Mouse (Mus musculus) MEL (cell line): Measurements from ENCODE around the gene Ndufa11. TPM values are rescaled to one million over a fixed set of nuclear protein-coding genes. Genes with fewer than 3 reads are reported as not detected.

Experiments used
- DNase-seq: peaks from one replicate; pipeline ENCODE4 v3.0.0; 2011; ENCODE audit warnings: low read depth, low spot score
- H3K27ac ChIP-seq: 2 replicates; pipeline ENCODE4 v1.5.1; 2012; ENCODE audit warnings: low read depth, mild to moderate bottlenecking, control low read depth, low read length, moderate library complexity; ENCODE audit not compliant: control insufficient read depth
- H3K27me3 ChIP-seq, 2 experiments: fragments of 150-350 bp in 1 of 2; sonication (generic) in 1 of 2; 2 replicates each; pipeline ENCODE4 v1.6.1; 2012; ENCODE audit warnings: low read length in 2 of 2, mild to moderate bottlenecking in 2 of 2, improper control_type of control experiment in 1 of 2, moderate library complexity in 1 of 2; ENCODE audit not compliant: insufficient read depth in 2 of 2, control insufficient read depth in 1 of 2
- H3K36me3 ChIP-seq, 2 experiments: 2 replicates each; pipeline ENCODE4 v1.6.1; 2012 to 2014; ENCODE audit warnings: low read length in 2 of 2, improper control_type of control experiment in 1 of 2, inconsistent platforms in 1 of 2, mild to moderate bottlenecking in 1 of 2; ENCODE audit not compliant: insufficient read depth in 2 of 2, control insufficient read depth in 1 of 2
- H3K4me1 ChIP-seq, 2 experiments: fragments of 150-350 bp in 1 of 2; sonication (generic) in 1 of 2; 2 replicates each; pipeline ENCODE4 v1.6.1; 2012; ENCODE audit warnings: low read length in 2 of 2, improper control_type of control experiment in 1 of 2, mild to moderate bottlenecking in 1 of 2; ENCODE audit not compliant: insufficient read depth in 2 of 2, control insufficient read depth in 1 of 2
- H3K4me3 ChIP-seq, 2 experiments: fragments of 150-350 bp in 1 of 2; sonication (generic) in 1 of 2; 2 replicates each; pipeline ENCODE4 v1.5.1; 2012; ENCODE audit warnings: low read depth in 2 of 2, low read length in 2 of 2, mild to moderate bottlenecking in 2 of 2, moderate library complexity in 2 of 2, control low read depth in 1 of 2, improper control_type of control experiment in 1 of 2; ENCODE audit not compliant: control insufficient read depth in 1 of 2, insufficient read depth in 1 of 2
- H3K79me2 ChIP-seq: 2 replicates; pipeline ENCODE4 v1.6.1; 2012; ENCODE audit warnings: mild to moderate bottlenecking, low read length, moderate library complexity; ENCODE audit not compliant: control insufficient read depth, poor library complexity, insufficient read depth
- H3K9ac ChIP-seq: 2 replicates; pipeline ENCODE4 v1.6.1; 2012; ENCODE audit warnings: low read depth, mild to moderate bottlenecking, control low read depth, low read length, moderate library complexity; ENCODE audit not compliant: control insufficient read depth, poor library complexity, severe bottlenecking
- H3K9me3 ChIP-seq: fragments of 150-350 bp; sonication (generic); replicated peaks from 2 replicates; pipeline ENCODE4 v1.6.1; 2012; ENCODE audit warnings: mild to moderate bottlenecking, low read length, improper control_type of control experiment, moderate library complexity; ENCODE audit not compliant: insufficient read depth
- BHLHE40 ChIP-seq: IDR thresholded peaks from 2 replicates; pipeline ENCODE4 v1.6.1; 2012; ENCODE audit warnings: low read depth, mild to moderate bottlenecking, inconsistent platforms, low read length, improper control_type of control experiment, borderline replicate concordance
- CHD1 ChIP-seq: IDR thresholded peaks from 2 replicates; pipeline ENCODE4 v1.6.1; 2012; ENCODE audit warnings: low read depth, mild to moderate bottlenecking, inconsistent platforms, low read length, improper control_type of control experiment
- CTCF ChIP-seq, 3 experiments: IDR thresholded peaks in 2 of 3; conservative IDR thresholded peaks in 1 of 3; 2 replicates each; pipeline ENCODE4 v1.5.1; 2011 to 2012; ENCODE audit warnings: low read length in 3 of 3, low read depth in 2 of 3, mild to moderate bottlenecking in 2 of 3, improper control_type of control experiment in 1 of 3, inconsistent platforms in 1 of 3, mixed read lengths in 1 of 3, moderate library complexity in 1 of 3; ENCODE audit not compliant: control insufficient read depth in 1 of 3, insufficient read depth in 1 of 3, poor library complexity in 1 of 3, severe bottlenecking in 1 of 3
- ELF1 ChIP-seq: IDR thresholded peaks from 2 replicates; pipeline ENCODE4 v1.6.1; 2014; ENCODE audit warnings: low read depth, mild to moderate bottlenecking, inconsistent platforms, low read length, improper control_type of control experiment, moderate library complexity
- ETS1 ChIP-seq: IDR thresholded peaks from 2 replicates; pipeline ENCODE4 v1.6.1; 2012; ENCODE audit warnings: low read depth, mild to moderate bottlenecking, inconsistent platforms, low read length, improper control_type of control experiment, moderate library complexity
- GABPA ChIP-seq: IDR thresholded peaks from 2 replicates; pipeline ENCODE4 v1.6.1; 2012; ENCODE audit warnings: low read depth, mild to moderate bottlenecking, inconsistent platforms, low read length, improper control_type of control experiment, moderate library complexity
- GATA1 ChIP-seq: IDR thresholded peaks from 2 replicates; pipeline ENCODE4 v1.6.1; 2011; ENCODE audit warnings: low read depth, low read length, improper control_type of control experiment
- HCFC1 ChIP-seq: IDR thresholded peaks from 2 replicates; pipeline ENCODE4 v1.6.1; 2012; ENCODE audit warnings: low read depth, mild to moderate bottlenecking, inconsistent platforms, low read length, improper control_type of control experiment, moderate library complexity
- KAT2A ChIP-seq: conservative IDR thresholded peaks from 2 replicates; pipeline ENCODE4 v1.6.1; 2012; ENCODE audit warnings: low read depth, low read length, improper control_type of control experiment, inconsistent platforms
- MAX ChIP-seq: IDR thresholded peaks from 2 replicates; pipeline ENCODE4 v1.6.1; 2011; ENCODE audit warnings: low read length, improper control_type of control experiment
- MAZ ChIP-seq: IDR thresholded peaks from 2 replicates; pipeline ENCODE4 v1.6.1; 2012; ENCODE audit warnings: low read depth, mild to moderate bottlenecking, inconsistent platforms, low read length, improper control_type of control experiment
- MEF2A ChIP-seq: IDR thresholded peaks from 2 replicates; pipeline ENCODE4 v1.6.1; 2014; ENCODE audit warnings: low read depth, mild to moderate bottlenecking, inconsistent platforms, low read length, improper control_type of control experiment; ENCODE audit not compliant: poor library complexity, insufficient replicate concordance, severe bottlenecking; ENCODE audit errors: extremely low read depth
- MXI1 ChIP-seq: IDR thresholded peaks from 2 replicates; pipeline ENCODE4 v1.6.1; 2011; ENCODE audit warnings: mild to moderate bottlenecking, low read depth, low read length, improper control_type of control experiment
- MYB ChIP-seq: IDR thresholded peaks from 2 replicates; pipeline ENCODE4 v1.6.1; 2011; ENCODE audit warnings: mild to moderate bottlenecking, low read depth, low read length, improper control_type of control experiment
- NRF1 ChIP-seq: IDR thresholded peaks from 2 replicates; pipeline ENCODE4 v1.6.1; 2014; ENCODE audit warnings: low read depth, mild to moderate bottlenecking, inconsistent platforms, low read length, improper control_type of control experiment, moderate library complexity; ENCODE audit not compliant: poor library complexity, insufficient read depth, severe bottlenecking
- POLR2A ChIP-seq, 2 experiments: IDR thresholded peaks; 2 replicates each; pipeline ENCODE4 v1.6.1; 2011 to 2012; ENCODE audit warnings: low read length in 2 of 2, mild to moderate bottlenecking in 2 of 2, control low read depth in 1 of 2, improper control_type of control experiment in 1 of 2, low read depth in 1 of 2, moderate library complexity in 1 of 2; ENCODE audit not compliant: control insufficient read depth in 1 of 2, insufficient read depth in 1 of 2, poor library complexity in 1 of 2
- RAD21 ChIP-seq: IDR thresholded peaks from 2 replicates; pipeline ENCODE4 v1.6.1; 2011; ENCODE audit warnings: mild to moderate bottlenecking, low read depth, low read length, improper control_type of control experiment
- SIN3A ChIP-seq: IDR thresholded peaks from 2 replicates; pipeline ENCODE4 v1.6.1; 2012; ENCODE audit warnings: low read length, improper control_type of control experiment, inconsistent platforms
- SMC3 ChIP-seq: IDR thresholded peaks from 2 replicates; pipeline ENCODE4 v1.6.1; 2011; ENCODE audit warnings: low read depth, low read length, improper control_type of control experiment
- TBP ChIP-seq: IDR thresholded peaks from 2 replicates; pipeline ENCODE4 v1.8.0; 2011; ENCODE audit warnings: low read depth, low read length, improper control_type of control experiment
- TCF12 ChIP-seq: IDR thresholded peaks from 2 replicates; pipeline ENCODE4 v1.6.1; 2014; ENCODE audit warnings: low read depth, mild to moderate bottlenecking, inconsistent platforms, low read length, improper control_type of control experiment, moderate library complexity
- ZMIZ1 ChIP-seq: IDR thresholded peaks from 2 replicates; pipeline ENCODE4 v1.6.1; 2012; ENCODE audit warnings: low read depth, mild to moderate bottlenecking, inconsistent platforms, low read length, improper control_type of control experiment, moderate library complexity
- ZNF384 ChIP-seq: IDR thresholded peaks from 2 replicates; pipeline ENCODE4 v1.6.1; 2012; ENCODE audit warnings: low read depth, mild to moderate bottlenecking, inconsistent platforms, low read length, improper control_type of control experiment
- polyA plus RNA-seq, 2 experiments: library from polyadenylated mRNA; stranded (reverse) in 1 of 2; unstranded in 1 of 2; fragments of >175 nt in 1 of 2; fragments of >200 nt in 1 of 2; gene quantifications; 2 replicates each; pipeline versions ENCODE4 v1.2.1 to v1.2.4; 2012; ENCODE audit warnings: low replicate concordance in 2 of 2, low read depth in 1 of 2; ENCODE audit not compliant: insufficient read length in 2 of 2, insufficient read depth in 1 of 2, missing spikeins in 1 of 2
- total RNA-seq: library from RNA; depleted of rRNA; stranded (reverse); fragments of 300-350 nt; gene quantifications from 2 replicates; pipeline ENCODE4 v1.2.3, GENCODE M21; 2012

Ndufa11 gene
- total and polyA plus RNA-seq, 3 experiments = 249 to 351 TPM; not detected in 1

- 0 out of 2 replicates have a peak, but pooled peaks have one; percentile 23 for TF ChIP-seq NRF1
- TF ChIP-seq, all 39 proteins: peak for 28
Observed at GRCm38 (mm10) chr17:56762769-56763731, 45.5 kb downstream of the Ndufa11 start (continued).

- H3K27me3 ChIP-seq = no peaks in the 10 kb centered on the region
- peaks cover 14% of the 10 kb centered on the region for H3K79me2 ChIP-seq
- peak overlapping the region; percentile 63 for H3K9ac ChIP-seq
- H3K4me1 ChIP-seq = peaks cover 0 to 28% of the 10 kb centered on the region in 2 experiments; a peak in 3 of 4 replicates
- DNase-seq = no peak
- TF ChIP-seq CHD1 (0 out of 2 replicates have a peak, but pooled peaks have one; percentile 1), ZNF384 (0 out of 2 replicates have a peak, but pooled peaks have one; percentile 2), MYB (no peak), MAX (no peak), GABPA (no peak), POLR2A (IDR thresholded peaks at IDR 0.05; ENCODE audit: control insufficient read depth in 1 of 2, insufficient read depth in 1 of 2, low read depth in 1 of 2, low read length in 2 of 2, poor library complexity in 1 of 2) (0 out of 4 replicates have a peak, but pooled peaks of 1 of the 2 experiments have one; percentile 3), KAT2A (no peak), CTCF (IDR thresholded peaks at IDR 0.05 in 2 of 3, conservative IDR thresholded peaks at IDR 0.05 in 1 of 3; ENCODE audit: control insufficient read depth in 1 of 3, insufficient read depth in 1 of 3, low read depth in 2 of 3, low read length in 3 of 3, poor library complexity in 1 of 3, severe bottlenecking in 1 of 3) (no peak)
- no peaks in the 10 kb centered on the region for H3K9me3 ChIP-seq
- H3K4me3 ChIP-seq = peak overlapping the region; percentile 72 to 84
- H3K36me3 ChIP-seq = peaks cover 0 to 9% of the 10 kb centered on the region in 2 experiments; a peak in 2 of 4 replicates
- H3K27ac ChIP-seq = peak overlapping the region; percentile 87
Observed at GRCm38 (mm10) chr17:56763741-56764250, 46.2 kb downstream of the Ndufa11 start.

- Histone ChIP-seq H3K27me3 (no peaks in the 10 kb centered on the region), H3K9ac (peak within 1 kb of the TSS; percentile 95), H3K4me1 (peaks cover 0 to 28% of the 10 kb centered on the region in 2 experiments; a peak in 3 of 4 replicates), H3K36me3 (peaks cover 0 to 9% of the 10 kb centered on the region in 2 experiments; a peak in 2 of 4 replicates), H3K9me3 (no peaks in the 10 kb centered on the region), H3K4me3 (peak within 1 kb of the TSS; percentile 76 to 84), H3K79me2 (peaks cover 14% of the 10 kb centered on the region), H3K27ac (peak within 1 kb of the TSS; percentile 90)
- peak; percentile 94 for DNase-seq
- TF ChIP-seq NRF1 (peak; percentile 87), BHLHE40 (no peak), HCFC1 (peak; percentile 94), MXI1 (peak; percentile 79), SIN3A (peak; percentile 70; the same call in 1 of the 2 replicates), SMC3 (no peak), TBP (0 out of 2 replicates have a peak, but pooled peaks have one; percentile 49), RAD21 (no peak), GATA1 (no peak), MAZ (peak; percentile 88; the same call in 1 of the 2 replicates), MEF2A (no peak), ZMIZ1 (no peak; the same call in none of the 2 replicates), TCF12 (0 out of 2 replicates have a peak, but pooled peaks have one; percentile 11), ELF1 (peak; percentile 84), ETS1 (0 out of 2 replicates have a peak, but pooled peaks have one; percentile 9)
Observed at GRCm38 (mm10) chr17:56764474-56765354, 47.1 kb downstream of the Ndufa11 start, which contains the start of gene Dus3l. Gene Dus3l (plus strand): TSS chr17:56764757.
